ENCODE assay signal across 18 mouse cellular contexts in genomic region chr9:3328054-3328595, GRCm38 (mm10). TPM values are rescaled to one million over a fixed set of nuclear protein-coding genes. Genes with fewer than 3 reads are reported as not detected.
DNase-seq lines count a peak whose midpoint lies in the region; ATAC-seq lines count a peak whose summit lies in the region.
"Had no signal": no experiment of that assay in that cellular context is flagged by ENCODE, and none has a peak within 500 bp of the region (broad histone marks: within the 10 kb centered on the region; RNA-seq: fewer than 3 reads in every experiment).

No protein-coding gene starts in this region.

- no peak overlapping the region for H3K9ac ChIP-seq in heart, embryonic 12.5 days
- H3K9ac ChIP-seq in liver, embryonic 12.5 days, result peak overlapping the region; percentile 61
- H3K9ac ChIP-seq in stomach, embryonic 15.5 days, result no peak overlapping the region
- H3K9ac ChIP-seq in forebrain, embryonic 13.5 days, result no peak overlapping the region
- H3K9ac ChIP-seq: embryonic facial prominence, embryonic 13.5 days; hindbrain, embryonic 15.5 days had no signal

- H3K4me2 ChIP-seq in heart, embryonic 12.5 days, result peak overlapping the region; percentile 27; the same call in 1 of the 2 replicates
- H3K4me2 ChIP-seq in liver, embryonic 12.5 days, result peak overlapping the region; percentile 60
- H3K4me2 ChIP-seq in stomach, embryonic 15.5 days, result no peak overlapping the region
- no peak overlapping the region for H3K4me2 ChIP-seq in forebrain, embryonic 13.5 days
- H3K4me2 ChIP-seq: embryonic facial prominence, embryonic 13.5 days; hindbrain, embryonic 15.5 days; midbrain, embryonic 11.5 days had no signal

- no peak overlapping the region for H3K27ac ChIP-seq in heart, embryonic 12.5 days (ENCODE audit: poor library complexity, severe bottlenecking)
- H3K27ac ChIP-seq in liver, embryonic 12.5 days, result peak overlapping the region; percentile 92
- no peak overlapping the region for H3K27ac ChIP-seq in stomach, embryonic 15.5 days
- no peak overlapping the region for H3K27ac ChIP-seq in forebrain, embryonic 13.5 days
- H3K27ac ChIP-seq: embryonic facial prominence, embryonic 13.5 days; hindbrain, embryonic 15.5 days had no signal

- no peak for DNase-seq in heart, postnatal 4 days
- DNase-seq in right cerebral cortex, adult 2 months (ENCODE audit: low spot score in 2 of 2), result no peak
- DNase-seq in left cerebral cortex, adult 11 months (ENCODE audit: low spot score), result no peak
- DNase-seq: adrenal gland, postnatal 14 days; cerebellum, adult 9-10 months; gastrocnemius, postnatal 25 days; heart, postnatal 14 days; kidney, adult 2 months; lung, postnatal 36 days; thymus, postnatal 25 days had no signal

- H3K4me3 ChIP-seq in heart, embryonic 12.5 days, result no peak overlapping the region
- H3K4me3 ChIP-seq in erythroblast, embryonic 14.5 days (replicated peaks), result peak overlapping the region; percentile 44
- peak overlapping the region; percentile 8 for H3K4me3 ChIP-seq in liver, embryonic 12.5 days
- no peak overlapping the region for H3K4me3 ChIP-seq in stomach, embryonic 15.5 days (replicated peaks)
- no peak overlapping the region for H3K4me3 ChIP-seq in forebrain, embryonic 13.5 days
- H3K4me3 ChIP-seq: embryonic facial prominence, embryonic 13.5 days; hindbrain, embryonic 15.5 days had no signal

- no peaks in the 10 kb centered on the region for H3K9me3 ChIP-seq in heart, embryonic 12.5 days (replicated peaks)
- no peaks in the 10 kb centered on the region for H3K9me3 ChIP-seq in erythroblast, embryonic 14.5 days (ENCODE audit: control insufficient read depth, low read length)
- H3K9me3 ChIP-seq in liver, embryonic 12.5 days (replicated peaks), result no peaks in the 10 kb centered on the region
- H3K9me3 ChIP-seq in stomach, embryonic 15.5 days, result no peaks in the 10 kb centered on the region
- H3K9me3 ChIP-seq in forebrain, embryonic 13.5 days (replicated peaks), result no peaks in the 10 kb centered on the region
- H3K9me3 ChIP-seq: embryonic facial prominence, embryonic 13.5 days; hindbrain, embryonic 15.5 days had no signal

- 39% methylated on average over 3 of the region's 3 CpGs for WGBS in heart, embryonic 12.5 days
- WGBS in liver, embryonic 12.5 days (ENCODE audit: insufficient replicate concordance), result 5% methylated on average over 3 of the region's 3 CpGs
- 18% methylated on average over 3 of the region's 3 CpGs for WGBS in stomach, embryonic 15.5 days
- WGBS in forebrain, embryonic 13.5 days, result 78% methylated on average over 3 of the region's 3 CpGs

- H3K4me1 ChIP-seq in heart, embryonic 12.5 days (replicated peaks), result peaks cover 4% of the 10 kb centered on the region; the same call in 1 of the 2 replicates
- peaks cover 74% of the 10 kb centered on the region for H3K4me1 ChIP-seq in erythroblast, embryonic 14.5 days (ENCODE audit: control insufficient read depth)
- peaks cover 63% of the 10 kb centered on the region for H3K4me1 ChIP-seq in liver, embryonic 12.5 days
- H3K4me1 ChIP-seq in stomach, embryonic 15.5 days, result no peaks in the 10 kb centered on the region
- H3K4me1 ChIP-seq in forebrain, embryonic 13.5 days, result no peaks in the 10 kb centered on the region
- H3K4me1 ChIP-seq: embryonic facial prominence, embryonic 13.5 days; hindbrain, embryonic 15.5 days had no signal

- no peaks in the 10 kb centered on the region for H3K27me3 ChIP-seq in heart, embryonic 12.5 days (replicated peaks)
- H3K27me3 ChIP-seq in erythroblast, embryonic 14.5 days (ENCODE audit: control insufficient read depth), result no peaks in the 10 kb centered on the region
- no peaks in the 10 kb centered on the region for H3K27me3 ChIP-seq in liver, embryonic 12.5 days (replicated peaks)
- no peaks in the 10 kb centered on the region for H3K27me3 ChIP-seq in stomach, embryonic 15.5 days (replicated peaks)
- no peaks in the 10 kb centered on the region for H3K27me3 ChIP-seq in forebrain, embryonic 13.5 days
- H3K27me3 ChIP-seq: embryonic facial prominence, embryonic 13.5 days; hindbrain, embryonic 15.5 days had no signal

- ATAC-seq in heart, embryonic 12.5 days (ENCODE audit: insufficient number of reproducible peaks, low FRiP score), result peak; percentile 55; the same call in 1 of the 2 replicates
- ATAC-seq in liver, embryonic 12.5 days, result peak; percentile 83
- peak; percentile 80 for ATAC-seq in stomach, embryonic 15.5 days (ENCODE audit: insufficient read depth, low FRiP score, low read depth)
- no peak for ATAC-seq in forebrain, embryonic 13.5 days

- H3K36me3 ChIP-seq in heart, embryonic 12.5 days, result no peaks in the 10 kb centered on the region
- no peaks in the 10 kb centered on the region; the same call in 1 of the 2 replicates for H3K36me3 ChIP-seq in erythroblast, embryonic 14.5 days (ENCODE audit: control insufficient read depth)
- no peaks in the 10 kb centered on the region for H3K36me3 ChIP-seq in liver, embryonic 12.5 days
- no peaks in the 10 kb centered on the region for H3K36me3 ChIP-seq in stomach, embryonic 15.5 days
- H3K36me3 ChIP-seq in forebrain, embryonic 13.5 days (ENCODE audit: poor library complexity, severe bottlenecking), result no peaks in the 10 kb centered on the region
- H3K36me3 ChIP-seq: embryonic facial prominence, embryonic 13.5 days; hindbrain, embryonic 15.5 days had no signal

RNA-seq across cellular contexts. Expression of gene Alkbh8, which starts 6.8 kb away (rescaled TPM):
- 18.6 and 18.7 TPM in 2 replicates for polyA plus RNA-seq in heart, embryonic 12.5 days (2016; fragmentation: Nextera tagmentation; extraction: Ambion mirVana)
- total RNA-seq in heart, postnatal 4 days (2021), result 10 to 100 TPM; 16.2 to 18.0 TPM
- 0.08 and 0.13 TPM in 2 replicates for polyA plus RNA-seq in erythroblast, embryonic 14.5 days (2012)
- 31.0 and 33.4 TPM in 2 replicates for polyA plus RNA-seq in liver, embryonic 12.5 days (2016; fragmentation: Nextera tagmentation; extraction: Ambion mirVana)
- 24.4 and 26.2 TPM in 2 replicates for polyA plus RNA-seq in stomach, embryonic 15.5 days (2015; fragmentation: Nextera tagmentation; extraction: Ambion mirVana)
- 49.5 and 55.1 TPM in 2 replicates for polyA plus RNA-seq in forebrain, embryonic 13.5 days (2015; fragmentation: Nextera tagmentation; extraction: Ambion mirVana)

Comparison
In these comparisons a context has a peak if more than half of its experiments do, and no peak if none do; other contexts are left out.
1. H3K4me2 ChIP-seq: peak in heart, embryonic 12.5 days (single experiment) and liver, embryonic 12.5 days (single experiment); none in stomach, embryonic 15.5 days (single experiment) and forebrain, embryonic 13.5 days (single experiment).
2. H3K4me3 ChIP-seq: peak in erythroblast, embryonic 14.5 days (single experiment) and liver, embryonic 12.5 days (single experiment); none in heart, embryonic 12.5 days (single experiment), stomach, embryonic 15.5 days (single experiment) and forebrain, embryonic 13.5 days (single experiment).
3. RNA of gene Alkbh8, which starts 6.8 kb away (polyA plus RNA-seq): 49.5 to 55.1 TPM in forebrain, embryonic 13.5 days, 31.0 to 33.4 TPM in liver, embryonic 12.5 days, 24.4 to 26.2 TPM in stomach, embryonic 15.5 days and 18.6 to 18.7 TPM in heart, embryonic 12.5 days; 0.08 to 0.13 TPM in erythroblast, embryonic 14.5 days; every median in the first group is over 10 times any median in the second.